Mouse (Mus musculus): ENCODE measurements around the gene Osbpl10.

DNA sequence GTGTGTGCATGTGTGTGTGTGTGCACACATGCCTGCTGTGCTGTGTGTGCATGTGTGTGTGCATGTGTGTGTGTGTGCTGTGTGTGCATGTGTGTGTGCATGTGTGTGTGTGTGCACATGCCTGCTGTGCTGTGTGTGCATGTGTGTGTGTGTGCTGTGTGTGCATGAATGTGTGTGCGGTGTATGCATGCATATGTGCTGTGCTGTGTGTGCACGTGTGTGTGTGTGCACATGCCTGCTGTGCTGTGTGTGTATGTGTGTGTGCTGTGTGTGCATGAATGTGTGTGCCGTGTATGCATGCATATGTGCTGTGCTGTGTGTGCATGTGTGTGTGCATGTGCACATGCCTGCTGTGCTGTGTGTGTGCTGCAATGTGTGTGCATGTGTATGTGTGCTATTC lies 9.7 kb downstream of the Osbpl10 start:
- TF ChIP-seq CTCF (IDR thresholded peaks at IDR 0.05; ENCODE audit: control insufficient read depth, insufficient read depth, low read length), result no peak
- TF ChIP-seq POLR2A (IDR thresholded peaks at IDR 0.05; ENCODE audit: borderline replicate concordance, control insufficient read depth, low read depth, low read length), result no peak

All from bone marrow, adult 2 months (tissue).